Comparison of ENCODE assay signal across 25 mouse cellular contexts in the genomic region with DNA sequence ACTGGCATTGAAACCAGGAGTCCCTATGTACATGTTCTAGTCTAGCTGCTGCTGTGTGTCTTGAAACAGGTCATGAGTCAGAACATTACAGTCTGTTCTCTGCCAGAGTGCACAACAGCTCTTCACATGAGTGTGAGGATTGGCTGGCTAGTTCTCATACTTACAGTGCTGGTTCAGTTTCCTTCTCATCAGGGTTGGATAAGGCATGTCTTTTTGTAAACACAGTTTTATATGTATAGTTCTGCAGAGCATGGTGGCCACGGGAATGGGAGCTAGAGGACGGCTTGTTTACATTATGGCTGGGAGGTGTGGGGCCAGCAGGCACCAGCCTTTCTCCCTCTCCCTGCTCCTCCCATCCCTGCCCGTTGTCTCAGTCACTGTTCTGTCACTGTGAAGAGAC. TPM values are rescaled to one million over a fixed set of nuclear protein-coding genes. Genes with fewer than 3 reads are reported as not detected.
DNase-seq lines count a peak whose midpoint lies in the region; ATAC-seq and TF ChIP-seq lines count a peak whose summit lies in the region.
"Had no signal": no experiment of that assay in that cellular context is flagged by ENCODE, and none has a peak within 500 bp of the region (broad histone marks: within the 10 kb centered on the region; RNA-seq: fewer than 3 reads in every experiment).

No protein-coding gene starts in this region.

- no peaks in the 10 kb centered on the region for H3K27me3 ChIP-seq in lung, embryonic 14.5 days (ENCODE audit: insufficient read depth, low read length)
- no peaks in the 10 kb centered on the region for H3K27me3 ChIP-seq in intestine, embryonic 16.5 days (replicated peaks; ENCODE audit: control insufficient read depth, insufficient read depth, low read length)
- H3K27me3 ChIP-seq in stomach, embryonic 15.5 days (replicated peaks), result no peaks in the 10 kb centered on the region
- H3K27me3 ChIP-seq: hindbrain, embryonic 13.5 days; limb, embryonic 12.5 days had no signal

- no peaks in the 10 kb centered on the region for H3K9me3 ChIP-seq in lung, embryonic 14.5 days (ENCODE audit: low read depth, low read length)
- no peaks in the 10 kb centered on the region for H3K9me3 ChIP-seq in intestine, embryonic 16.5 days (ENCODE audit: control insufficient read depth, low read length)
- H3K9me3 ChIP-seq in stomach, embryonic 15.5 days, result no peaks in the 10 kb centered on the region
- H3K9me3 ChIP-seq: forebrain, embryonic 10.5 days; hindbrain, embryonic 13.5 days; limb, embryonic 12.5 days; midbrain, embryonic 10.5 days had no signal

- 4% methylated on average over 3 of the region's 3 CpGs for WGBS in lung, embryonic 14.5 days
- 18% methylated on average over 3 of the region's 3 CpGs for WGBS in intestine, embryonic 16.5 days
- WGBS in stomach, embryonic 15.5 days, result 8% methylated on average over 3 of the region's 3 CpGs

- no peak overlapping the region for H3K4me3 ChIP-seq in lung, embryonic 14.5 days (ENCODE audit: low read depth, low read length)
- H3K4me3 ChIP-seq in intestine, embryonic 16.5 days (ENCODE audit: low read length), result no peak overlapping the region
- no peak overlapping the region for H3K4me3 ChIP-seq in stomach, embryonic 15.5 days (replicated peaks)
- H3K4me3 ChIP-seq: forebrain, embryonic 10.5 days; heart, adult 2 months; hindbrain, embryonic 13.5 days; limb, embryonic 12.5 days; midbrain, embryonic 10.5 days had no signal

- no peak overlapping the region for H3K9ac ChIP-seq in lung, embryonic 14.5 days
- H3K9ac ChIP-seq in intestine, embryonic 16.5 days (ENCODE audit: low read depth, low read length), result no peak overlapping the region
- H3K9ac ChIP-seq in stomach, embryonic 15.5 days, result no peak overlapping the region
- H3K9ac ChIP-seq: hindbrain, embryonic 13.5 days; limb, embryonic 12.5 days had no signal

- H3K27ac ChIP-seq in lung, embryonic 14.5 days (ENCODE audit: low read depth), result no peak overlapping the region
- peak overlapping the region; percentile 20 for H3K27ac ChIP-seq in intestine, embryonic 16.5 days (ENCODE audit: low read length)
- H3K27ac ChIP-seq in stomach, embryonic 15.5 days, result peak overlapping the region; percentile 9; the same call in 1 of the 2 replicates
- H3K27ac ChIP-seq: forebrain, embryonic 10.5 days; heart, adult 2 months; hindbrain, embryonic 13.5 days; limb, embryonic 12.5 days; midbrain, embryonic 10.5 days had no signal

- 0 out of 2 replicates have a peak, but pooled peaks cover 2% of the 10 kb centered on the region for H3K4me1 ChIP-seq in lung, embryonic 14.5 days (ENCODE audit: insufficient read depth)
- peaks cover 11% of the 10 kb centered on the region for H3K4me1 ChIP-seq in intestine, embryonic 16.5 days (ENCODE audit: control insufficient read depth, insufficient read depth, low read length)
- peaks cover 8% of the 10 kb centered on the region for H3K4me1 ChIP-seq in stomach, embryonic 15.5 days
- H3K4me1 ChIP-seq: hindbrain, embryonic 13.5 days; limb, embryonic 12.5 days had no signal

- peak; percentile 64 for DNase-seq in lung, embryonic 14.5 days
- DNase-seq in lung, postnatal 4 days, result no peak
- DNase-seq in adipocyte (ENCODE audit: low spot score), result peak; percentile 60
- no peak for DNase-seq in adrenal gland, postnatal 36 days
- no peak for DNase-seq in adrenal gland, adult 2 months
- DNase-seq: cerebellum, adult 11-12 months; cerebellum, postnatal 10 days; gastrocnemius, postnatal 25 days; heart, adult 2 months; kidney, postnatal 36 days had no signal

- H3K36me3 ChIP-seq in lung, embryonic 14.5 days (ENCODE audit: insufficient read depth), result no peaks in the 10 kb centered on the region
- H3K36me3 ChIP-seq in intestine, embryonic 16.5 days (ENCODE audit: control insufficient read depth, insufficient read depth, low read length), result no peaks in the 10 kb centered on the region
- H3K36me3 ChIP-seq in stomach, embryonic 15.5 days, result no peaks in the 10 kb centered on the region
- H3K36me3 ChIP-seq: forebrain, embryonic 10.5 days; hindbrain, embryonic 13.5 days; limb, embryonic 12.5 days; midbrain, embryonic 10.5 days had no signal

- no peak for TF ChIP-seq CTCF in lung, embryonic 14.5 days (IDR thresholded peaks at IDR 0.05; ENCODE audit: low read depth)

- ATAC-seq in lung, embryonic 14.5 days (ENCODE audit: insufficient read depth), result peak; percentile 82
- ATAC-seq in intestine, embryonic 16.5 days, result peak; percentile 36; the same call in 1 of the 2 replicates
- 0 out of 2 replicates have a peak, but pooled peaks have one; percentile 16 for ATAC-seq in stomach, embryonic 15.5 days (ENCODE audit: insufficient read depth, low FRiP score, low read depth)
- ATAC-seq: forebrain, embryonic 16.5 days had no signal

- no peak overlapping the region for H3K4me2 ChIP-seq in lung, embryonic 14.5 days
- H3K4me2 ChIP-seq in intestine, embryonic 16.5 days (ENCODE audit: low read depth, low read length), result no peak overlapping the region
- no peak overlapping the region for H3K4me2 ChIP-seq in stomach, embryonic 15.5 days
- H3K4me2 ChIP-seq: hindbrain, embryonic 13.5 days; limb, embryonic 12.5 days had no signal

RNA-seq across cellular contexts. Expression of gene Erp29, which starts 17.3 kb away (rescaled TPM):
- polyA plus RNA-seq in lung, embryonic 14.5 days (2014; fragmentation: Nextera tagmentation; extraction: Ambion mirVana), result 117 TPM in 2 replicates
- polyA plus RNA-seq in intestine, embryonic 16.5 days (2015; fragmentation: Nextera tagmentation; extraction: Ambion mirVana), result 183 and 202 TPM in 2 replicates
- polyA plus RNA-seq in stomach, embryonic 15.5 days (2015; fragmentation: Nextera tagmentation; extraction: Ambion mirVana), result 186 and 192 TPM in 2 replicates
- 100 to 1,000 TPM; 117 to 123 TPM for total RNA-seq in adrenal gland, postnatal 36 days (2021)
- 100 to 1,000 TPM in 1 of 2 experiments, 10 to 100 TPM in 1; 85.4 to 113 TPM for total RNA-seq in adrenal gland, adult 2 months (2021)
- polyA plus RNA-seq in adrenal gland, adult 2 months (2012; rRNA removed), result 36.8 and 41.9 TPM in 2 replicates

RNA-seq across cellular contexts. Expression of gene Tmem116, which starts 17.9 kb away (rescaled TPM):
- polyA plus RNA-seq in lung, embryonic 14.5 days (2014; fragmentation: Nextera tagmentation; extraction: Ambion mirVana), result 1.7 and 2.0 TPM in 2 replicates
- polyA plus RNA-seq in intestine, embryonic 16.5 days (2015; fragmentation: Nextera tagmentation; extraction: Ambion mirVana), result 4.2 and 4.4 TPM in 2 replicates
- 3.1 and 5.0 TPM in 2 replicates for polyA plus RNA-seq in stomach, embryonic 15.5 days (2015; fragmentation: Nextera tagmentation; extraction: Ambion mirVana)
- total RNA-seq in adrenal gland, postnatal 36 days (2021), result 1 to 10 TPM; 3.5 to 6.9 TPM
- 1 to 10 TPM; 2.6 to 4.8 TPM for total RNA-seq in adrenal gland, adult 2 months (2021)
- 3.3 and 8.1 TPM in 2 replicates for polyA plus RNA-seq in adrenal gland, adult 2 months (2012; rRNA removed)

RNA-seq across cellular contexts. Expression of gene Adam1b, which starts 33.7 kb away (rescaled TPM):
- polyA plus RNA-seq in lung, embryonic 14.5 days (2014; fragmentation: Nextera tagmentation; extraction: Ambion mirVana), result 0.11 TPM in 1 of 2 replicates, not detected in the other
- not detected in 2 replicates for polyA plus RNA-seq in intestine, embryonic 16.5 days (2015; fragmentation: Nextera tagmentation; extraction: Ambion mirVana)
- 0.05 and 0.09 TPM in 2 replicates for polyA plus RNA-seq in stomach, embryonic 15.5 days (2015; fragmentation: Nextera tagmentation; extraction: Ambion mirVana)
- total RNA-seq in adrenal gland, postnatal 36 days (2021), result not detected
- total RNA-seq in adrenal gland, adult 2 months (2021), result not detected
- not detected in 2 replicates for polyA plus RNA-seq in adrenal gland, adult 2 months (2012; rRNA removed)
- total RNA-seq: gastrocnemius, postnatal 25 days; heart, adult 2 months; heart, postnatal 25 days; left cerebral cortex, postnatal 14 days; midbrain, postnatal 0 days had no signal
- polyA plus RNA-seq: C2C12; cortical plate, adult 2 months; embryonic facial prominence, embryonic 11.5 days; forebrain, embryonic 10.5 days; liver, embryonic 16.5 days; midbrain, embryonic 10.5 days; midbrain, postnatal 0 days; neural tube, embryonic 14.5 days had no signal

Comparison
In these comparisons a context has a peak if more than half of its experiments do, and no peak if none do; other contexts are left out.
1. DNase-seq: peak in lung, embryonic 14.5 days (single experiment) and adipocyte (single experiment); none in lung, postnatal 4 days (0 of 2), adrenal gland, postnatal 36 days (0 of 2) and adrenal gland, adult 2 months (single experiment).
2. ATAC-seq: peak in every context shown above with its lines; median percentile 82 in lung, embryonic 14.5 days; 36 in intestine, embryonic 16.5 days; 16 in stomach, embryonic 15.5 days.